In the genomic region with DNA sequence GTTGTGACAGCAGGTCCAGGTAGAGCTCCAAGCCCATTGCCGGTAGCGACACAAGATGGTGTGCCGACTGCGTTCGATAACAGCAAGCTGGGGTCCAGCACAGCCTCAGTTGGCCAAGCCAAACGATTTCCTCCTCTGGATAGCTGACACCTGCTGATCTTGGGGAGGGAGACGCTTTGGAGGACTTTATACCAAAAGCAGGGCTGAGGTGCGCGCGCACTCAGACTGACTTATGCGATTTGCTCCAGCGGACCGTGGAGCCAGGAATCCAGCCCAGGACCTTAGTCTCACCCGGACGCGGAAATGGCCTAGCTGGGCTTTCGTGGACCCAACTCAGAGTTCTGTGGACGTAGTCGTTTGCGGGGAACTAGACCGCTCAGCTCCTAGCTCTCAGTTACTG, we compare ENCODE assay signal across 8 mouse cellular contexts. TPM values are rescaled to one million over a fixed set of nuclear protein-coding genes. Genes with fewer than 3 reads are reported as not detected.
DNase-seq lines count a peak whose midpoint lies in the region; ATAC-seq lines count a peak whose summit lies in the region.

No protein-coding gene starts in this region.

- H3K4me2 ChIP-seq in embryonic facial prominence, embryonic 12.5 days (replicated peaks) = peak overlapping the region; percentile 66
- H3K4me2 ChIP-seq in kidney, embryonic 14.5 days (replicated peaks; ENCODE audit: low read depth, low read length) = peak overlapping the region; percentile 69

- H3K27me3 ChIP-seq in embryonic facial prominence, embryonic 12.5 days = peaks cover 16% of the 10 kb centered on the region; the same call in 1 of the 2 replicates
- peaks cover 20% of the 10 kb centered on the region for H3K27me3 ChIP-seq in heart, embryonic 10.5 days (ENCODE audit: insufficient read depth, poor library complexity, severe bottlenecking)
- no peaks in the 10 kb centered on the region for H3K27me3 ChIP-seq in kidney, embryonic 14.5 days (ENCODE audit: control insufficient read depth, insufficient read depth, low read length)

- ATAC-seq in embryonic facial prominence, embryonic 12.5 days (ENCODE audit: insufficient number of reproducible peaks, insufficient read depth, low FRiP score, low TSS enrichment) = no peak
- ATAC-seq in kidney, embryonic 14.5 days (ENCODE audit: low FRiP score, low TSS enrichment) = peak; percentile 25

- H3K9ac ChIP-seq in embryonic facial prominence, embryonic 12.5 days = peak overlapping the region; percentile 37; the same call in 1 of the 2 replicates
- peak overlapping the region; percentile 53 for H3K9ac ChIP-seq in kidney, embryonic 14.5 days (ENCODE audit: low read depth, low read length)

- peaks cover 27% of the 10 kb centered on the region; the same call in 1 of the 2 replicates for H3K4me1 ChIP-seq in embryonic facial prominence, embryonic 12.5 days
- peaks cover 51% of the 10 kb centered on the region for H3K4me1 ChIP-seq in heart, embryonic 10.5 days
- peaks cover 19% of the 10 kb centered on the region; the same call in 1 of the 2 replicates for H3K4me1 ChIP-seq in kidney, embryonic 14.5 days (ENCODE audit: control insufficient read depth, insufficient read depth, low read length)

- H3K4me3 ChIP-seq in embryonic facial prominence, embryonic 12.5 days = peak overlapping the region; percentile 35
- peak overlapping the region; percentile 62 for H3K4me3 ChIP-seq in heart, embryonic 10.5 days
- H3K4me3 ChIP-seq in kidney, embryonic 14.5 days (ENCODE audit: low read length) = peak overlapping the region; percentile 43

- no peaks in the 10 kb centered on the region for H3K9me3 ChIP-seq in embryonic facial prominence, embryonic 12.5 days
- H3K9me3 ChIP-seq in heart, embryonic 10.5 days = no peaks in the 10 kb centered on the region
- no peaks in the 10 kb centered on the region for H3K9me3 ChIP-seq in kidney, embryonic 14.5 days (ENCODE audit: control insufficient read depth, low read length)

- no peak overlapping the region for H3K27ac ChIP-seq in embryonic facial prominence, embryonic 12.5 days
- peak overlapping the region; percentile 83 for H3K27ac ChIP-seq in heart, embryonic 10.5 days
- H3K27ac ChIP-seq in kidney, embryonic 14.5 days (ENCODE audit: low read depth, low read length) = peak overlapping the region; percentile 55; the same call in 1 of the 2 replicates

- 1% methylated on average over 21 of the region's 21 CpGs for WGBS in embryonic facial prominence, embryonic 12.5 days
- WGBS in heart, embryonic 10.5 days = under 1% methylated on average over 21 of the region's 21 CpGs
- under 1% methylated on average over 21 of the region's 21 CpGs for WGBS in kidney, embryonic 14.5 days

- no peaks in the 10 kb centered on the region for H3K36me3 ChIP-seq in embryonic facial prominence, embryonic 12.5 days
- no peaks in the 10 kb centered on the region for H3K36me3 ChIP-seq in heart, embryonic 10.5 days
- H3K36me3 ChIP-seq in kidney, embryonic 14.5 days (ENCODE audit: control insufficient read depth, insufficient read depth, low read length) = no peaks in the 10 kb centered on the region

- peak; percentile 64 for DNase-seq in right cerebral cortex, postnatal 14 days
- DNase-seq in right cerebral cortex, adult 18-20 months = no peak
- DNase-seq in heart, embryonic 10.5 days (ENCODE audit: low spot score) = peak; percentile 86
- peak; percentile 87 for DNase-seq in lung, postnatal 10 days
- peak; percentile 69 for DNase-seq in ovary, postnatal 14 days (ENCODE audit: low spot score)
- peak; percentile 86 for DNase-seq in urinary bladder, postnatal 14 days (ENCODE audit: low spot score)

RNA-seq across cellular contexts. Expression of a gene that starts 3.0 kb away (rescaled TPM):
- 9.6 and 12.0 TPM in 2 replicates for polyA plus RNA-seq in embryonic facial prominence, embryonic 12.5 days (2016; fragmentation: Nextera tagmentation; extraction: Ambion mirVana)
- 8.7 and 11.4 TPM in 2 replicates for polyA plus RNA-seq in heart, embryonic 10.5 days (2016; fragmentation: Nextera tagmentation; extraction: Ambion mirVana)
- 28.2 and 29.1 TPM in 2 replicates for polyA plus RNA-seq in kidney, embryonic 14.5 days (2014; fragmentation: Nextera tagmentation; extraction: Ambion mirVana)

RNA-seq across cellular contexts. Expression of a gene that starts 11.9 kb away (rescaled TPM):
- polyA plus RNA-seq in embryonic facial prominence, embryonic 12.5 days (2016; fragmentation: Nextera tagmentation; extraction: Ambion mirVana) = not detected in 2 replicates
- not detected in 2 replicates for polyA plus RNA-seq in heart, embryonic 10.5 days (2016; fragmentation: Nextera tagmentation; extraction: Ambion mirVana)
- not detected in 2 replicates for polyA plus RNA-seq in kidney, embryonic 14.5 days (2014; fragmentation: Nextera tagmentation; extraction: Ambion mirVana)

RNA-seq across cellular contexts. Expression of a gene that starts 25.8 kb away (rescaled TPM):
- 1,615 and 1,742 TPM in 2 replicates for polyA plus RNA-seq in embryonic facial prominence, embryonic 12.5 days (2016; fragmentation: Nextera tagmentation; extraction: Ambion mirVana)
- 3,089 and 3,244 TPM in 2 replicates for polyA plus RNA-seq in heart, embryonic 10.5 days (2016; fragmentation: Nextera tagmentation; extraction: Ambion mirVana)
- 2,350 and 2,543 TPM in 2 replicates for polyA plus RNA-seq in kidney, embryonic 14.5 days (2014; fragmentation: Nextera tagmentation; extraction: Ambion mirVana)

RNA-seq across cellular contexts. Expression of a gene that starts 35.9 kb away (rescaled TPM):
- polyA plus RNA-seq in embryonic facial prominence, embryonic 12.5 days (2016; fragmentation: Nextera tagmentation; extraction: Ambion mirVana) = 11.0 TPM in 2 replicates
- 5.1 and 17.3 TPM in 2 replicates for polyA plus RNA-seq in heart, embryonic 10.5 days (2016; fragmentation: Nextera tagmentation; extraction: Ambion mirVana)
- polyA plus RNA-seq in kidney, embryonic 14.5 days (2014; fragmentation: Nextera tagmentation; extraction: Ambion mirVana) = 10.6 and 12.1 TPM in 2 replicates

RNA-seq across cellular contexts. Expression of a gene that starts 53.0 kb away (rescaled TPM):
- 9.7 and 10.4 TPM in 2 replicates for polyA plus RNA-seq in embryonic facial prominence, embryonic 12.5 days (2016; fragmentation: Nextera tagmentation; extraction: Ambion mirVana)
- 2.6 and 4.2 TPM in 2 replicates for polyA plus RNA-seq in heart, embryonic 10.5 days (2016; fragmentation: Nextera tagmentation; extraction: Ambion mirVana)
- polyA plus RNA-seq in kidney, embryonic 14.5 days (2014; fragmentation: Nextera tagmentation; extraction: Ambion mirVana) = 29.7 and 43.4 TPM in 2 replicates
